Mouse (Mus musculus): ENCODE data around the gene Ikzf3.

Ikzf3 gene

DNA sequence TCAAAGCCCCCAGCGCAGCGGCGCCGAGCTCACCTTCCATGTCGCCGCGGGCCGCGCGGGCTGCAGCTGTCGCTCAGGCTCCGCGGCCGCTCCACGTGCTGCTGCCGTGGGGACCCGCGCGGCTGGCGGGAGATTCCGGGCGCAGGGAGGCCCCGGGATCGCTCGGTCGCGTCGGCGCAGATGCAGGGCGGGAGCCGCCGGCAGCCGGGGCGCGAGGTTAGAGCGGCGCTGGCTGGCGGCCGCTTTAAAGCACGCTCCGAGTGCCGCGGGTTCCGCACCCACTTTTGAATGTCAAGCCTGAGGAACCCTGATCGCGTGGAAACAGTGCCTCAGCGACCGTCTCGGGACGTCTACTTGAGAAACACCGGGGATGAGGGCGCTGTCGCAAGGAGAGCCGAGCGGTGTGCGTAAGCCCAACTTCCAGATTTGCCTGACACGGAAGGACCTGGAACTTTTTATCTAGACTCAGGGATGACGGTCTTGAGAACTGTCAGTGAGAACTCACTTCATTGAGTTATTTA lies at the start of gene Ikzf3:
Gene Ikzf3 (minus strand): TSS at position 321 of the 521 bp plus-strand sequence.
- no peak for DNase-seq (ENCODE audit: low read depth, low spot score)

DNA sequence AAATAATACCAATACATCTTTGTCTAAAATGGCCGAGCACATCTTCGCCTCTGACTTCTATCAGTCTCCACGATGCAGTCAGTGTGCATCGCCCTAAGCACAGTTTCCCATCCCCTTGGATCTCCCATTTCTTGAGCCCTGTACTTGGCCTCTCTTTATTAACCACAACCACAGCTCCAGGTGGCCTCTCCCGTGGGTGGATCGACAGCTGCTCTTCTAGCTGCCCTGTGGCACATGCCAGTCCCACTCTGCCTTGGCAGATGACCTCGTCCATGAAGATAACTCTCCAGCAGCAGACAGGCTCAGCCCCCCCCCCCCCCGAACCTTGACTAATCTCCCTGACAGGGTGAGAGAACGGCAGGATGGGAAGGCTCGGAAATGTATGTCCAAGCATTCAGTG lies 49.6 kb upstream of the Ikzf3 start:
- no peak for DNase-seq (ENCODE audit: low read depth, low spot score)

DNA sequence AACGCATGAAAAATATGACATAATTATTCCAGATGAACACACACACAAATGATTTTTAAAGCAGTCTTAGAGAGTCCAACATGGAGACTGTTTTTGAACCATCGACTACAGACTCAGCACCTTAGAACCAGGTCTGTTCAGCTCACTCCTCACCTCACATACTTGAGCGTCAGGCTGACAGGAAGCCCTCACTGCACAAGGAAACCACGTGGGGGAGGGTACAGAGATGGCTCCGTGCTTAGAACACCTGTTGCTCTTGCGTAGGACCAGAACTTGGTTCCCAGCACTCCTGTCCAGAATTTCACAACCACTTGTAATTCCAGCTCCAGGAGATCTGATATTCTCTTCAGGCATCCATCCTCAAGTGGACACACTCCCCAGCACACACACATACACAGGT lies 49.2 kb upstream of the Ikzf3 start:
- DNase-seq (ENCODE audit: low read depth, low spot score), result no peak

DNA sequence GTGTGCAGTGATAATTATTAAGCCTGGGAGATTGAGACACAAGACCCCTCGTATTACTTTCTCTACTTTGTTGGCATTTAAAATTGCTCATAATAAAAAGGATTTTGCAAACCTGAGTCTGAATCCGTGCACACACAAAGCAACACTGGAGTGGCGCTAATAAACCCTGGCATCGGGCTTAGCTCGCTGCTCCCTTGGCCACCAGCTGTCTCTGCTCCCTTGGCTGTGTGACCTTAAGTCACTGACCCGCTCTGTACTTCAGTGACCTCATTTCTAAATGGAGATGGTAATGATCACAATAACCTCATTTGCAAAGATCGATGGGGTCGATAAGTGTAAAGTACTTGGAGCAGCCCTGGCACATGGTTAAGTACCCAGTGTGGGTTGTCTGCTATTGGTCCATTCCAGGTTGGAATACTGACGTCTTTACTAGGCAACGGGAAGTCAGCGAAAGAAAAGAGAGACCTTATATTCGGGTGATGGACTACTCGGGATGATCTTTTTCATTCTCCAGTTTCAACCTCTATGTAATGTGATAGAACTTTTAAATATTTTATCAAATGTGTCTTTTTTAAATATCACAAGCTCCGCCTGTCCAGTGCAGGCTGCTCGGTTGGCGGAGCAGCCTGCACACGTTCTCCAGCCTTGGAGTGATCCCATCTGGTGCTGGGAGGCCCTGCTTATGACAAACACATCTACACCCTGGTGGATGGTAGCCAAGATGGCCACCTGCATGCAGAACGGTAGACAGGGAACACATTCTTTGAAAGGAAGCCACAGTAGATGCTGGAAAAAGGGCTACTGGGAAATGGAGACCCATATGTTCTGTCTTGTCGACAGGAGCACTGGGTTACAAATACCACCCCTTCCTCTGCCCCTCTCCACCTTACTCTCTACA lies 45.0 kb upstream of the Ikzf3 start:
- no peak for DNase-seq (ENCODE audit: low read depth, low spot score)

DNA sequence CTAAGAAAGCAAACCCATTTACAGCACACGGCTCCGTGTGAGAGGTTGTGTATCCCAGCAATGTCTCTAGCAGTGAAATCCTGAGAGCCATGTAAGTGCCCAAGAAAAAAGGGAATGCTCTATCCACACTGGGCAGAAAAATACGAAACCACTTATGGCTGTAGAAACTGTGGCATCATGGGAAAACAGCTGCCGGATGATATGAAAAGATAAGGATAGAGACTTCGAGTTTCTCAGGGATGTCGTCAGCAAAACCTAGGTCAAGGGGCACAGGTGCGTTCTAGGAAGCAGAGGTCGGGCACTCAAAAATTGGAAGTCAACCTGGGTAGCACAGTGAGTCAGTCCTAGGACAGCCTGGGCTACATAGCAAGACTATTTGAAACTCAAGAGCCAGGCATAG lies 43.5 kb upstream of the Ikzf3 start:
- no peak for DNase-seq (ENCODE audit: low read depth, low spot score)

DNA sequence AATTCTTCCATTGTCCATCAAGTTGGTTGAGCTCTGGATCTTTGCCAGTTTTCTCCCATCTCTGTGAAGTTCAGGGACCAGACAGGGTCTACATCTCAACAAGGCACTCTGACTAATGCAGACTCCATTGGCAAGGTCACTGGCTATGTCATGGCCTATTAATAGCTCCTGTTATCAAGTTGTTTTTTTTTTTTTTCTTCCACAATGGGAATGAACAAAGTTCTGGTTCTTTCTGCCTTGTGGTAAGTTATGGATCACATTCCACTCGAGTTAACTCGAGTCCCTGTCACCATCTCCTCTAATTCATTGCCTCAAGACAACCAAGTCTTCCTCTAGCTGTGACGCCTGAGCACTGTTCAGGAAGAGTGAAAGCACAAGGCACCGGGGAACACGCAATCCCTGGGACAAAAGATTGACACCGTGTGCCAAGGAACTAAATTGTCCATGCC lies 43.0 kb upstream of the Ikzf3 start:
- DNase-seq (ENCODE audit: low read depth, low spot score), result no peak

DNA sequence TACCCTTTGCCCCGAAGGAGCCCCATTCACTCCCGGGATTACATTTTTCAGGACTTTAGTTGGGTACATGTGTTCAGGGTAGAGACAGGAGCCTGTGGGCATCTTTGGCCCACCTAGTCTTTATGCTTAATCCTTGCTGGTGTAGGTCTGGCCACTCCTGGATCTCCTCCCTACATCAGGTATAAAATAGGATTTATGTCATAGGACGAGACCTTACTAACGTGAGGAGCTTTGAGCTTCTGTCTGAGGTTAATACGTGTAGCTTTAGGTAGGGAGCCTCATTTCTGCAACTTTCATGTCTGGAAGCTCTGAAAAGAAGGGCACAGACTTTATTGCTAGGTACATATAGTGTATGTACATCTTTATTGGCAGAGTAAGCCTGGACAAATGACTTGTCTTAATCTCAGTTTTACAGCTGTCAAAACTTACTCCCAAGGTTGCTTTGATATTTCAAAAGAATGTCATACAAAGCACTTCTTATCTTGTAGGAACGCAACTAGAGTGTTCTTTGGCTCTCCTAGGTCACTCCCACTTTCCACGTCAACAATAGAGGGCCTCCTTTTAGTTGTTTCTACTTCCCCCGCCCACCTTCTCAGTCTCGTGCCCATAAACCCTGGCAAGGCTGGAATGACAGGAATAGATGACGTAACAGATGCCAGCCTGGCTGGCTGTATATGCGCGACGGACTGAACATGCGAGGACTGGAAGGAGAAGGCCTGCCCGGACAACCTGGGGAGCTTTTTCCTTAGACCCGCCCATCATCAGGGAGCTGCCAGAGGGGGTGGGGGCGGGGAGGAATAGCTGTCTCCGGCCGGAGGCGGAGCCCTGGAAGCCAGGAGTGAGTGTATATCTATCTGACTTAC lies 42.1 kb upstream of the Ikzf3 start:
- DNase-seq (ENCODE audit: low read depth, low spot score), result peak; percentile 56

DNA sequence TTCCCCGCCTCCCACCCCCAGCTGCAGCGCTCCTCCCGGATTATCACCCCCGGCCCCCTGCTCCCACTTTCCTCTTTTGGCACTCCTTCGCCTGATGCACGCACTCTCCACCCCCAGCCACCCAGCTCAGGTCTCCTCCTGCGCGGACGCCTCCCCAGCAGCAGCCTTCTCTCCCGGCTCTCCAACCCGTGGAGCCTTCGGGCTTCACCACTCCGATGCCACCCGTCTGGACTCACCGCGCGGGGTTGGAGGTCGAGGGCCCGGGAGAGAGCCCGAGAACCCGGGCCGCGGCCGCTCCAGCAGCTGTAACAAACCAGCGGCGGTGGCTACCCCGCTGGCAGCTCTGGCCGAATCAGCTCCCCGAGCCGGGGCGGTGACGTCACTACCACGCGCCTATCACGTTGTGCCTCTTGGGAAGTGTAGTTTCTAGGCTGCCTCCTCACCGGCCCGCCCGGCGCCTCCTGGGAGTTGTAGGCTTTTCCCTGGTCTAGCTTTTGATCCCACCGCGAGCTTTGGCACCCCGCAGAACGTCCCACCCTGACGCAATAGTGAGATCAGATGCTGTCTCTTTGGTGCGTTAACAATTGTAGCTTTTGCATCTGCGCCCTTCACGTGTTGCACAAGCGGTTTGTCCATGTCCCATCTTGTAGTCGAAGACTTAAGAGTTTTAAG lies 41.2 kb upstream of the Ikzf3 start, which contains the start of gene Ormdl3:
Gene Ormdl3 (minus strand): TSS at position 477 of the 672 bp plus-strand sequence.
- peak; percentile 97 for DNase-seq (ENCODE audit: low read depth, low spot score)

DNA sequence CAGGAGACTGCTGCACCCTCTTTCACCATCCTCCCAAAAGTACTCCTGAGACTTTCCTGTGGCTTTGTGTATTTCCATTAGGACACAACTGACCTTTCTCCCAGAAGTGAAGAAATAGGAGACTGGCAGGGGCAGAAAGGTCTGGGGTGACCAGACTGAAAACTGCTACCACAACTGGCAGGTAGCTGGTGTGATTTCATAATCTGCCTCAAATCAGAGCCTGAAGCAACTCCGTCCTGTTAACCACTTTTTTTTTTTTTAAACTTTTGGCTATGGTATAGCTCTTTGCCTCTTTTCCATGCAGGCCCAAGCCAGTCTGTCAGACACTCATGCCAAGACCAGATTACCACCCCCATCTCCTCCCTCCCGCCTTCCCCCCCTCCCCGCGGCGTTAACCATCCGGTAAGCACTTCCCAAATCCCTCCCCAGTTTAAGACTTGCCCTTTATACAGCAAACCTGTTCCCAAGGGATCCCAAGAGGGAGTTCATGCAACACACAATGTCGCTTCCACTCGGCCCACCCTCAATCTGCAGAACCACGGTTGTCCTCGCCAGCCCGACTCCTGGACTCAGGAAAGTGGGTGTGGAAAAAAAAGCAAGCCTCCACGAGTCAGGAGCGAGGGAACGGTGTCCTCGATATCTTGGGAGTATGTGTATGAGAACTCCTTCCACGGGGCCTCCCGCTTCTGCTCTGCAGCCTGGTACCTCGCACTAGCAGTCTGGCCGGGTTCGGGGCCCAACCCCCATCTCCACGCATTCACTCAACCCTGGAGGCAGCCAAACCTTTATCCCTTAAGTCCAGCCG lies 40.5 kb upstream of the Ikzf3 start:
- no peak for DNase-seq (ENCODE audit: low read depth, low spot score)

DNA sequence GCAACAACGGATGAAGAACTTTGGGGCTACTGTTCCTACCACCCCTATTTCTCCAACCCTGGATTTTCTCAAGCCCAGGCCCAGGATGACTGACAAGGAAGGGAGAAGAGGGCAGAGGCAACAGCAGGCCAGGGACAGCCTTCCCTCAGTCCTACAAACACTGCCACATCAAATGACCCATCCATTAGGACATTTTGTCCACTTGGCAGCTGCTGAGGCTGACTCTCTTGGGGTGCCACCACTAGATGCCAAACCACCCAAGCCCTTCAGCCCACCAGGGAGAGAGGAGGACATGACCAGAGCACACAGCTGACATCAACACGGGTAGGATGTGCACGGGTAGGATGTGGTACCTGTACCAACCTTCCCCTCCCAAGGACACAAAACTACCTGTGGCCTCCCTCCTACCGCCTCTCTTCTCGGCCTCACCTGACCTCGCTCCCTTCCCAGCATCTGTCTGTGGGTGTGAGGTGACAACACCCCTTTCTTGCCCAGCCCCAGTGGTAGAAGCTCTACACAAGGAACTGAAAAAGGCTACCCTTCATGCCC lies 38.9 kb upstream of the Ikzf3 start:
- no peak for DNase-seq (ENCODE audit: low read depth, low spot score)

DNA sequence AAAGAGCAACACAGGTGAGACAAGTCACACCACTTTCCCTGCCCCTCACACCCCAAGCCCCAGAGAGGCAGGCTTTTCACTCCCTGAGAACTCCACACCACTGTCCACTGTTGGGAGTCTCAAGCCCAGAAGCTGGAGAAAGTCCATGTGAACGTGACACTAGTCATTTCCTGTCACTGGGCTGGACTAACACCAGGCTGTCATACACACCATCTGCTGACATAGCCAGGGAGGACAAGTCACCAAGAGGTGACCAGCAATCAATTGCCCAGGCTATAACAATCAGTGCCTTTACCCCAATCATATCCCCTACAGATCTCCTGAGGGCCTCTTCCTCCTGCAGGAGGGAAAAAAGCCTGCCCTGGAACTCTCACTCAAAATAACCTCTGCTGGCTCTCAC lies 38.3 kb upstream of the Ikzf3 start:
- no peak for DNase-seq (ENCODE audit: low read depth, low spot score)

DNA sequence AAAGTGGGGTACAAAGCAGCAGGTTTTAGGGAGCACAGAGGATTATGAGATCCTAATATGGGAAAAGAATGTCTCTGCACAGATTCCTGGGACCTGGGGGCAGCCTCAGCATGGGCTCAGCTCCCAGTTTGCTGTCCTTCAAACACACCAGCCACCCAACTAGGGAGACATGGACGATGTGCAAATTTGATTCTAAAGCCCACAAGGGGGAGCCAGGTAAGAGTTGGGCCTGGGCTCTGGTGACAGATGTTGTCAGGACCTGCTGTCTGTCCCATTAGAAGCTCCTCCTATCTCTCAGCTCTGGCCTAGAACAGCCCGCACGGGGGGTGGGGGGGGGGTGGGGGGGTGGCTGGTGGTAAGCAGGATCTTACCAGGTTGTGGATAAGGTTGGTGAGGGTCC lies 37.7 kb upstream of the Ikzf3 start:
- DNase-seq (ENCODE audit: low read depth, low spot score), result no peak

DNA sequence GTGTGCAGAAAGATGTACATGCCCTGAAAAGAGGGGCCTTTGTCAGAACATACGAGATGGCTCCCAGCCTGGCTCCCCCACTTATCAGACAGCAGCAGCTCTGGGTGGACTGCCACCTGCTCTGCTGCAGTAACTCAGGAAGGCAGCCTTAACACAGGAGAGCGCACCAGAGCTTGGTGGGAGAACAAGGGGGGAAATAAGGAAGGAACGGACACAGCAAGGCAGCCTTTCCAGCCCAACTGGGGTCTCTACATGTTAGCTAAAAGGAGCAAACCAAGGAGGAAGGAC lies 37.4 kb upstream of the Ikzf3 start:
- no peak for DNase-seq (ENCODE audit: low read depth, low spot score)

DNA sequence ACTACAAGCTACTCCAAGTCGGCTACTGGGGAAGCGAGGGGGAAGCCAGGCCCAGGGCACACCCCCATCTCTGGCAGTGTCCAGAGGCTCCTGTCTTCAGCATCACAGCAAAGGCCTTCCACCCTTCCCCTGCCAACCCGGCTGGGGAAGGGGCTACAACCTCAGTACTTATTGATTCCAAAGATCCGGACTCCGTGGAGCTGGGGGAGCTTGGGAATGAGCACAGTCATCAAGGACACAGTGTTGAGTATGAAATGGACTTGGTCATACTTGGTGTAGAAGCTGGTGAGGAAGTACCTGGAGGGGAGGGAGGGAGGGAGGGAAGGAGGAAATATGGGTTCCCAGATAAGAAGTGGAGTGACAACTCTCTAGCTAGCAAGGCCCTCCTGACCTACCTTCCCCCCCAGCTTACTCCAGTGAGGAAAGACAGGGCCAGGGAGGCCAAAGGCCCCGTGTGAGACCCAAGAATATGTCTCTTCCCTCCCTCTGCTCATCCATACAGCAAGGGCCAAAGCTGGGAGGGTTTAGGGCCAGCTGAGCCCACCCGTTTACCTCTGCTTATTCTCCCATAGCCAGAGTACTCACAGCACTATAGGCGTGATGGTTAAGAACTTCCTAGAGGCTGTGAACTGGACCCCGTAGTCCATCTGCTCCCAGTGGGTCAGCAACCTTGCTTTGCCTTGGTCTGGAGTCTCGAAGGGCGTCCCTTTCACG lies 36.9 kb upstream of the Ikzf3 start:
- DNase-seq (ENCODE audit: low read depth, low spot score), result no peak

DNA sequence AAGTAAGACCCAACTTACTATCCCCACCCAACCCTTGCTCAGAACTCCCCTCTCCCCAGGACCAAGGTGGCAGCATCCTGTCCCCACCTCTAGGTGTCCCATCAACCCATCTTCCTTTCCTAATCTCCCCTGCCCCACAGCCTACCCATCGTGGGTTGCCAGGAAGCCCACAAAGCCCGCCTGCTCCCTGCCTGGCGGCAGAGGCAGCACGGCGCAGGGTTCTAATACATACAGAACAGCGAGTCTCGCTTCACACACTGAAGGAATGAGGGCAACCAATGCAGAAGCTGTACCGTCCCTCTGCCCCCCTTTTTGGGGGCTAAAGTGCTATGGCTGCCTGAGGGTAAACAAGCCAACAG lies 36.2 kb upstream of the Ikzf3 start:
- no peak for DNase-seq (ENCODE audit: low read depth, low spot score)

DNA sequence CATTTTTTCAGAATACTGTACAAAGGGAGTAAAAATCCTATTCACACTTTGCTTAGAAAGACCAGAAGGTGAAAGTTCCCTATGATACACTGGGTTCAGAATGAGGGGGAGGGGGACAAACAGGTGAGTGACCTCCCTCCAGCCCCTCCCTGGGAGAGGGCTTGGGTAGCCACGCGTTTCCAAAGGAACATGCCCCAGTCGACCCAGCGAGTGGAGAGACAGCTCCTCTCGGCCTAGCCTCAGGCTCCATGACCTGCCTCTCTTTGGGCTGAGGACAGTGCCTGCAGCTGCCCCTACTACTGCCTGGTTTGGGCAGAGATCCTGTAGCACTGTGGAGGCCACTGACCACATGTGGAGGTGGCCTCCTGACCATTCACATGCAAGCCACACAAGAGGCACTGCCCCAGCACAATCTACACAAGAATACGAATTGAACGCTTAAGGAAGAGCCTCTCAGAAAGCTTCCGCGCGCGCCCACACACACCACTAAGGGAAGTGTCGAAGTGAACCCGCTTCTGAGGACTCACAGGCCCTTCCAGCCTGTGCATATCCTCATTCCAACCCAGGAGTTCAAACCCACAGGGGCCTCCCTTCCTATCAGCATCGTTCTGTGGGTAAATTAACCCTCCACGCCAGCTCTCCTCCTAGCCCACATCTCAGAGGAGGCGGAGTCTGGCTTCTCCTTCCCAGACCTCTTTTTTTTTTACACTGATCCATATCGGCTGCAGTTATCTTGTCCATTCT lies 35.6 kb upstream of the Ikzf3 start:
- no peak for DNase-seq (ENCODE audit: low read depth, low spot score)

DNA sequence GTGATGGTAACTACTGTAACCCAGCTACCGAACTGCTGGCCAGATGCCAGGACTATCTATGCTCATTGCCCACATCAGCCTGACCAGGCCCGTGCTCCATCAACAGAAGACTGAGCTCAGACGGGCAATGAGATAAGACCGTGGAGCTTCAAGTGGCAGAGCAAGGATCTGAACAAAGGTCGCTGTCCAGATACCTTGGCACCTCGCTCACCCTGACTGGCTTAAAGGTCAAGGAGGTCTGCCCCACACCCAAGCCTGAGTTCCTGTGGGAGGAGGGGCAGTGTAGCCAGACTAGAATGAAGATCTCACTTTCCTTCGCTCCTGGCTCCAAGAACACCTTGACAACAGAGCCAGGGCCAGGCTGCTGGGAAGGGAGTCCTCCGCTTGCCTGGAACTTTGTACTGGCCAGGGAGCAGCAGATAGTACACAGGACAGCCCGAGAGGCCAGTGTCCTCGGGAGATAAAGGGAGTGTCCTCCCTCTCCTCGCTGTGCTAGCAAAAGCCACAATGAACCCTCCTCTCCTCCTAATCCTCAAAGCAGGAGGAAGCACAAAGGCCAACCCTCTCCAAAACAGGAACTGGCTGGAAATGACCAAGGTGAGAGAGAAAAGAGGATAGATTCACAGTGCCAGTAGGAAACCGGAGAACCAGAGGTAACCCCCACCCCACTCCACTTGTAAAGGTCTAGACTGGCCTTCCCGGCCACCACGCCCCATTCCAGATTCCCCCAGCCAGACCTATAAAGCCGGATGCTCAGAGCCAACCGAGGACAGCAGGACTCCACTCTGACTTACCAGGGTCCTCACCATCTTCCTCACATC lies 34.7 kb upstream of the Ikzf3 start:
- DNase-seq (ENCODE audit: low read depth, low spot score), result no peak

DNA sequence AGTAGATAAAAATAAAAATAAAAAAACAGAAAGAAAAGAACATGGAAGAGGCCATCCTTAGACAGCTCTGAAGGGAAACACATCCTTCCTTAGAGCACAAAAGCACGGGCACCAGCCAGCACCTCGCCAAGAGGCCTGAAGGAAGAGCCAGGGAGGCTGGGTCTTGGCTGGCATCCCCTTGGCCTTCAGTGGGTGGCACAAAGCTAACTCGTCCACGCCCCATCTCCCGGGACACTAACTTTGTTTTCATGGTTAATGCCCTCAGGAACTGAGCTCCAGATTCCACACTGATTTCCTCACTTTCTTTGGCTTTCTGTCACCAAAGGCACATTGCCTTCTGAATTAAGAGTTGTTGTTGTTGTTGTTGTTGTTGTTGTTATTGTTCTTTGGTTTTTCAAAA lies 31.9 kb upstream of the Ikzf3 start:
- no peak for DNase-seq (ENCODE audit: low read depth, low spot score)

DNA sequence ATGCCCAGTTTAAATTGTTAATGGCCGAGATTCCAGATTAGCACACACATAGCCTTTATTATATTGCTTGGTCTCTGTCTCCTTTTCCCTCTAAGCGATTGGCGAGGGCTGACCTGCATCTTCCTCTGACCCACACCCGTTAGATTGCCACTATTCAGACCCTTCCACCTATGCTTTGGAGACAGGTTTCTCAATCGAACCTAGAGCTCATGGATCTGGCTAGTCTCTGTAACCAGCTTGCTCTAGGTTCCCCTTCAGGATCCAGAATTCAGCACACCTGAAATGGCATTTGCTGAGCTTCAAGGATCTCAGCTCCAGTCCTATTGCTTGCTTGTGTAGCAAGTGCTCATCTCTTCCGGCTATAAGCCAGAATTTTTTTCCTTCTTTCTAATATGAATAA lies 23.6 kb upstream of the Ikzf3 start:
- DNase-seq (ENCODE audit: low read depth, low spot score), result no peak

Data from forelimb bud, embryonic 11.5 days (tissue).